Mouse (Mus musculus) mature B cell (primary cell): ENCODE results near the gene Cntn4.
"Not testable (repeated sequence)": the region's sequence is repeated elsewhere in the genome, so short reads cannot be mapped to it uniquely, and the experiment has no call there.

Experiments
- in situ Hi-C: fragments of 300-500 bp; cut with MboI; formaldehyde crosslinking; loops from 2 replicates; pipeline ENCODE4 v1.14.3; 2019

Gene Cntn4

DNA sequence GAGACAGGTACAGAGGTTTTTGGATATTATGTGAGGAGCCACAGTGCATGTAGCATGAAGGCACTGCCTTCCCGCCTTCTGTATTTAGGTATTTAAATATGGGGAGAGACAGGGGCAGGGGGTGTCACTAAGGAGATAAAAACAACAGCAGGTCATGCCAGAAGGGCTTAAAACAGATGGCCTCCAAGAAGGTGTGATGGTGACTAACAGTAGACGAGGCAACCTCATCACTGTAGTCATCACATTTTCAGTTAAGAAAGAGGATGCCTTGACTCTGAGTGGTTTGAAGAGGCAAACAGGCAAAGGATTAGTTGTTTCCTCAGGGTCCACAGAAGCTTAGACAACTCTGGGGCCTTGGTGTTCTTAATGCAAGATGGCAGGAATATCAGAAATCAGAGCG, 655.0 kb downstream of the Cntn4 start:
- in situ Hi-C loops, result no loop called here

DNA sequence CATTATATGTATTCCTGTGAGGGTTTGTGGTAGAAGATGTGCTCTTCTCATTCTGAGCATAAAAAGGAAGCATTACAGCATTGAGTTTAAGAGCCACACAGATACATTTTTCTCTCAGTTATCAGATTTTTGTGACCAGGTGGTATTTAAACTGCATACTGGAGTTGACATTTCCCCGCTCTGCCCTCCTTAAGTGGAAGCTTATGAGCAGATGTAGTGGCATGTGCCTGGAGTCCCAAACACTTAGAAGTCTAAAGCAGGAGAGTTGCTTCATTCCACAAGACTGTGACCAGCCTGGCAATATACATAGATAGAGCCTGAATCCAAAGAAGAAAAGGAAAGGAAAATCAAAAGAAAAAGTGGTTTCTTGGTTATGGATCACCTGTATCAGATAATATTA, 655.5 kb downstream of the Cntn4 start:
- in situ Hi-C loops, result no loop called here

DNA sequence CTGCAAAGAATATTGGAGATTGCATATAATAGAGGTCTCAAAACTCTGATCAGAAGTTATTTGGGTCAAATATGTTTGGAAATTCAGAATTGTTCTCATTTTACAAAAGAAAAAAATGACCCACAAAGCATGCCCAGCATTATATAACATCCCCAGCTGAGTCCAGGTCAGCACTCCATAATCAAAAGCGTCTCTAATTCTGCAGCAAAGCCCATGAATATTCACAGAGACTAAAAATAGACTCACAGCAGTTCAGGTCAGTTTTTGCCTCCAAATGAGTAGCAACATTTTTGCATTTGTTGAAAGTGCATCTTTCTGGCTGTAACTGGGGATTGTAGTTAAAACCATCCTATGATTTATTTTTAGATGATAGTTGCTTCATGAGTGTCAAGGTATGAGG, 657.6 kb downstream of the Cntn4 start:
- in situ Hi-C loops, result no loop called here

DNA sequence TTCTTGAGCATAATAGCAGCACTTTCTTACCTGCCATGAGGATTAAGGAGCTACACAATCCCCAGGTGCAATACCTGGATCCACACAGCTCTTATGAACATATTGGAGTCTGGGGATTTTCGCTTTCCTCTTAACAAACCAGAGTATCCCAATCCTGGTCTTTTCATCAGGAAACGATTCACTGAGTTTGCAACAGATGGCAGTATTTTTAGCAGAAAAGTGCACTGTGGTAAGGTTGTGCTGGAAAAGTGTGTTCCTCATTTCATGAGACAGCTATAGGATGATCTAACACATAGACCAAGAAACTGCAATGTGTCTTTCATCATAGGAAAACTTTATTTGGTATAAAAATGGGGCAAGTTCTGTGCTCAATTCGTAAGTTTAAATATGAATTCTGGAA, 659.3 kb downstream of the Cntn4 start:
- in situ Hi-C loops, result no loop called here

GRCm38 (mm10) chr6:106337829-106338228, 660.4 kb downstream of the Cntn4 start:
- in situ Hi-C loops, result no loop called here

GRCm38 (mm10) chr6:106341114-106341513, 663.7 kb downstream of the Cntn4 start:
- in situ Hi-C loops, result no loop called here

DNA sequence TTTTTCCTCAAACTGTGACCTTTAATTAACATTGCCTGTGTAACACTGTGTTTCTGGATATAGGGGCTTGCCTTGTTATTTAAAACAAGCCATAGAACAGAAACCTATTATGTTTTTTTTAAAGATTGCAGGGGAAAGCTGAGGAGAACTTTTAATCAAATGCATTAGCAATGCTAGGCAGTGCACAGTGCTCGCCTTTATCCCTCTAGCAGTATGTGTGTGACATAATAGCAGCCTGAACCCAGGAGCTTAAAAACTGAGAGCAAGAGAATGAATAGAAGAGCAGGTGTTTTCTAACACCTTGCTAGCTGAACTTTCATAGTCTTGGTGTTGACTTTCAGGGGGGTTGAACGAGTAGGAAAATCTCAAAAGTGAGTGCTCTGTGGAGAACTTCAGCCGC, 672.6 kb downstream of the Cntn4 start:
- in situ Hi-C loops, result no loop called here

DNA sequence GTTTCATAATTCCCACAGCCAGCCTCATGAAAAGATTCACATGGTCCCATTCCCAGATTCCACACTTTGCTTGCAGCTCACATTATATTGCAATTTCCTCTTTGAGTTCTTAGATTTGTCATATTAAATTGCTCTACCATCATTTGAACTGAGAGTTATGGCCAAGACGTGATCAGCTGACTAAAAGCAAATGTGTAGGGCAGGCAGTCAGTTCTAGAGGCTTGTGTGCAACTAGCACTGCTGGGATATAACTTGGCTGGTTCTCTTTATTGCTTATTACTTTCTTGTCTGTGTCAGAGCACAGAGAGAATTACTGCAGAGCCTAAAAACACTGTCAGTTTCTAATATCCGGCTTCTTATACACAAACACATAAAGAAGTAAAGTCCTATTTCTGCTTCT, 673.9 kb downstream of the Cntn4 start:
- in situ Hi-C loops, result no loop called here

DNA sequence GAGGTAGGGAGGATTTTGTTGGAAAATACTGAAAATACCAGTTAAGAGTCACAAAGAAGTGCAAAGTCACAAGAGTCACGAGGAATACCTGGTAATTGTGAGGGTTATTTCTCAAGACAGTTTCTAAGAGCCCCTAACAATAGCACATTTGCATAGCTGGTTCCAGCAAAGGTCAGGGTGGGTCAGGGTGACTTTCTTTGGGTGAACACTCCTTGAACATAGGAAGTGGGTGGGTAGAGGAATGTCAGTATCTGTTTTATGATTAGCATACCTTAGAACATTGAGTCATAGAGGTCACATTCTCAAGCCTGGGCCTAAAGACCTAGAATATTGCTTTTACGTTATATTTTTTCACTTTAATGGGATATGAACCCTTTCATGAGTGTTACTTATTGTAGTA, 681.3 kb downstream of the Cntn4 start:
- in situ Hi-C loops, result not testable (repeated sequence)

- in situ Hi-C loops, result no loop called here
Observed at GRCm38 (mm10) chr6:106381288-106382025, 704.0 kb downstream of the Cntn4 start.

GRCm38 (mm10) chr6:106387833-106388406, 710.5 kb downstream of the Cntn4 start:
- in situ Hi-C loops, result no loop called here

DNA sequence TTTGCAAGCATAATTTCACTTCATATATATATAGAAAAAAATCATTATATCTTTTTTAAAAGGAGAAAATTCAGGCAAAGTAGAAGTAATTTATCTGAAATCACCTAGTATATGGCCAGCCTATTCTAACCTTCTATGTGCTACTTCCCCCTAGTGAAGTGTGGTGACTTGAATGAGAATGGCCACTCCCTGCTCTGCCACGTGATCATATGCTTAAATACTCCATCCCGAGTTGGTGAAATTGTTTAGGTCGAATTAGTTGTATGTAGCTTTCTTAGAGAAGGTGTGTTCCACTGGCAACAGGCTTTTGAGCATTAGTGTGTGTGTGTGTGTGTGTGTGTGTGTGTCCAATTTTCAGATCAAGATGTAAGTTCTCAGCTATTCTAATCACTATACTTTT, 730.6 kb downstream of the Cntn4 start:
- in situ Hi-C loops, result no loop called here

DNA sequence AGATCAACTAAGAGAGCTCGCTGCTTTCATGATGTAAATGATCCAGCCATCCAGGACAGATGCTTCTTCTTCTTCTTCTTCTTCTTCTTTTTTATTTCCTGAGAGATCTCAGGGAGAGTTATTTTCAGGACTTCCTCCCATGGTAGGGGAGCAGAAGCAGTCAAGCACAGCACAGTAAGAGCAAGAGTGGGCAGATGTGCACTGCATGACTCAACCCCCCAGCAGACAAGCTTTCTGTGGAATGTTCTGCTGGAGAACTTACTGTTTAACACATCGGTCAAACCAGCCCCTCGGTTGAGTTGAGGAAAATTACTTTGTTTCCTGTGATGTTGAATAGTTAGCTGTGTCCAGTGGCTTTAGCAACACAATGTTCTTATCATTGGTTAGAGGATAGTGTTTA, 731.2 kb downstream of the Cntn4 start:
- in situ Hi-C loops, result no loop called here

DNA sequence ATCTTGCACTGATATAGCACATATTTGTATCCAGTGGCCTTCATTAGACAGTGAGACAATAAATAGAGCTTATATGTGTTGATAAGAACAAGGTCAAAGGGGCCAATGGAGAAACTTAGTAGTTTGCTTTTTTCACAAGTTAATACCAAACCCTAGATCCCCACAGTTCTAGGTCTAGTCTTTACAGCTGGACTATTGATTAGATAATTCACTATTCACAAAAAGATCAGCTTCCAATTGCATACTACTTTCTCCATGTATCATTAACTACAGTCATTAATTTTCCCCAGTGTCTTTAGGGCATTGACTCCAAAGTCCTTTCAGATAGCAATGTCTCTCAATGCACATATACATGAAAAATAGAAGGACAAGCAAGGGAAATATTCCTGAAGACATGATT, 745.5 kb downstream of the Cntn4 start:
- in situ Hi-C loops, result no loop called here

DNA sequence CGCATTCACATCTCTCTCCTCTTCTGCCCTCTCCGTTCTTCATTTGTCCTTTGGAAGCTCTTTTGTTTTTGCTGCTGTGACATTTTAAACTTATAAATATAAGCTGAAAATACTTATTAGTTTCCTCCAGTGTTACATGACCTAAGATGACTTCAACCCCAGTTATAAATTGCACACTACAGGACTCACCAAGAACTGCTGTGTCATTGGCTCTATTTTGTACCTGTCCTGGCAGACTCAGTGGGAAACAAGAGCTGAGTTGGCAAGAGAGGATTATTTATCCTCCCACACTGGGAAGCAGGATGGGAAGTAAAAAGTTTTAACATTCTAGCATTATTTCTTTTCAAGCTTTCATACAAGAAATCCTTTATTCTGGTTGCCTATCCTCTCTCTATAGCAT, 746.0 kb downstream of the Cntn4 start:
- in situ Hi-C loops, result no loop called here

- in situ Hi-C loops, result no loop called here
Observed at GRCm38 (mm10) chr6:106426615-106427014, 749.2 kb downstream of the Cntn4 start.

DNA sequence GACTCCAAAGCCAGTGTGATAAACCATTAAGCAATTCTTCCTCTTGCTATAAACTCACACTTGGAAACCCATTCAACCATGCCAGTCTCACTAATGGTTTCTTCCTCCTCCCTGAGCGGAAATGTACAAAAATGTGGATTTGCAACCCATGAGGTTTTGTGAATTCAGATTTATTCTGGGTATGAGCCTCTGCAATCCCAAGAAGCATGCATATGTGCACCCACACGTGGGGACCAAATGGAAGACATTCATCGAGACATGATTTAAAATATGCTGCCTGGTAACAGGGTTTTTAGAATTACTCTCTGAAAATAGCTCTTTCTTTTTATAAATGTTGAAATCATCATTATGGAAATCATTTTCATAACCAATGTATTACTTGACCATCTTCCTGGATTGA, 754.0 kb downstream of the Cntn4 start:
- in situ Hi-C loops, result no loop called here

- in situ Hi-C loops, result no loop called here
Observed at GRCm38 (mm10) chr6:106440786-106441185, 763.3 kb downstream of the Cntn4 start.

DNA sequence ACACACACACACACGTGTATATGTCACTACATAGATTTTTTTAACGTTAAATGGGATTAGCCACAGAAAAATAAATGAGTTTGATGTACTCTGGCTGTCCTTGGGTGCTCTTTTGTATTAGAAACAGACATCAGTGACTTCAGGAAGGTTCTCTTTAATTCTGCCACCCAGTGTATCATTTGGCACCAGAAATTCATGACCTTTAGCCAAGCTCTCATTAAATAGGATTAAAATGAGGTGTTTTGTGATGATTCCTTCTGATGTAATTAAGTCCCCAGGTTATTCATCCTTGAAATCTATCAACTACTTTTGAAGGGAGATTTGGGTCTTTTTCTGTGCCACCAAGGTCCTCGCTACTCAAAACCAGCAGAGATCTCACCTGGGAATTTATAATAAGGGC, 763.8 kb downstream of the Cntn4 start:
- in situ Hi-C loops, result no loop called here

DNA sequence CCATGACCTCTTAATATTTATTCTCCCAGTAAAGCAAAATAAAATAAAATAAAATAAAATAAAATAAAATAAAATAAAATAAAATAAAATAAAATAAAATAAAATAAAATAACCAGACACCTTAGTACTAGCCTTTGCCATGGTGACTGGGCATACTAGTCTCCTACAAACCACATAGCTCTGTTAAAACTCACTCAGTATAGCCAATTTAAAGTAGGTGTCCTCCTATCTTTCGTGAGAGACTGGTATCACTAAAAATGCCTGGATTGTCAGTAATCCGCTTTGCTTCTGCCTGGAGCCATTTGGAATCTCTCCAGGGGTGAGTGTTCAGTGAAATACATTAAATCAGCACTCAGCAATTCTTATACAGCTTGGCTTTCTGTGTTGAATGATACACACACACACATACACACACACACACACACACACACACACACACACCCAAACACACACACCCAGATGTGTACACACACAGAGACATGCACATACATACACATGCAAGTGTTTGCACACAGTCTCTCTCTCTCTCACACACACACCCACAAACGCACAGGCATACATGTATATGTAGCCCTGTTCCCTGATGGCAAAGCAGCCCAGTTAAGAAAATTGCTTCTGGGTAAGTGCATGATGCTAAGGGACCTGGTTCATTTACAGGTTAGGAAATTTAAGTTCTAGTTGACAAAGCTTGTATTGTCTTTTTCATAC, 776.8 kb downstream of the Cntn4 start:
- in situ Hi-C loops, result no loop called here

DNA sequence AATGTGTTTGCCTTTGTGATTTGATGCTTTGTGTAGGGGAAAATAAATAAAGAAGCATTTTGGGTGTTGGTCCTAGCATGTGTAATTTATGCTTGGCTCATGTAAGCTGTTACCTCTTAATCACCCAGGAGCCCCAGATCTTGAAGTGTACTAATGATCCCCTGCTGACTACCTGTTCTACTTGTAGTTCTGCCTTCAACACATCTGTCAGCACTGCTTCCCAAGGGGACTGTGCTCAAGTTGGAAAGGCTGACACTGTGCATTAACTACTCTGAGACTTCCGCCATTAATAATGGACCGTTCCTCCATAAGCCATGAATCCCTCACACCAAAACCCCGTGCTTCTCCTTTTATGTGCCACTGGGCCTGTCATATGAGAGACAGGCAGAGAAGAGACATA, 778.2 kb downstream of the Cntn4 start:
- in situ Hi-C loops, result no loop called here

- in situ Hi-C loops, result no loop called here
Observed at GRCm38 (mm10) chr6:106458166-106458565, 780.7 kb downstream of the Cntn4 start.

GRCm38 (mm10) chr6:106462403-106462802, 784.9 kb downstream of the Cntn4 start:
- in situ Hi-C loops, result no loop called here
